Mouse (Mus musculus) erythroblast, embryonic 14.5 days (primary cell): ENCODE data around the gene Lrrc15.

Source experiments
- GATA1 ChIP-seq: IDR thresholded peaks from 2 replicates; pipeline ENCODE4 v1.6.1; 2012; ENCODE audit warnings: low read length, inconsistent platforms, mixed read lengths
- TAL1 ChIP-seq: IDR thresholded peaks from 3 replicates; pipeline ENCODE4 v1.6.1; 2012; ENCODE audit warnings: low read length, inconsistent platforms, mixed read lengths

- TF ChIP-seq GATA1 (no peak), TAL1 (no peak)
Observed at GRCm38 (mm10) chr16:30227352-30227751, 55.7 kb downstream of the Lrrc15 start.
